Mouse (Mus musculus) gastrocnemius, postnatal 25 days (tissue): ENCODE data around the gene Clnk. TPM values are rescaled to one million over a fixed set of nuclear protein-coding genes. Genes with fewer than 3 reads are reported as not detected.

ENCODE experiments used
- DNase-seq: peaks from one replicate; pipeline ENCODE4 v3.0.0; 2022
- total RNA-seq, 2 experiments: library from RNA; stranded (reverse); gene quantifications; 1 replicate in 1 of 2; 2 replicates in 1 of 2; pipeline ENCODE4 v1.2.3; 2021

Gene Clnk
- total RNA-seq, 2 experiments from 2014 or later: not detected

DNA sequence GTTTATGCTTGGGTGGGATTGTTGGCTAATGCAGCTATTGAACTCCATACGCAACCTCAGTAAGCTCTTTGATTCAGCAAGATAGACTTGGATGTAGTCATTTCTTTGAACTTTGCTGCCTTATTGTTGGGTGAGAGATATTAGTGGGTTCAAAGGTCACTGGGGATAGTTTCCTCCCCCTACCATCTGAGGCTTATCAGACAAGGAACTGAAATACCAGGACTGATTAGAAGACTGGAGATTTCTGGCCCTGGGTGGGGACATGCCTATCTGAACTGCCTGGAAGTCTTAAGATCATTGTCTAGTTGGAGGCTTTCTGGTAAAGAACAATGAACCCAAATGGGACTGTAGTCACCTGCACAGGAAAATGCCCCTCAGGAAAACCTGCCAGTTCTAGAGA, 26.4 kb downstream of the Clnk start:
- DNase-seq: no peak

DNA sequence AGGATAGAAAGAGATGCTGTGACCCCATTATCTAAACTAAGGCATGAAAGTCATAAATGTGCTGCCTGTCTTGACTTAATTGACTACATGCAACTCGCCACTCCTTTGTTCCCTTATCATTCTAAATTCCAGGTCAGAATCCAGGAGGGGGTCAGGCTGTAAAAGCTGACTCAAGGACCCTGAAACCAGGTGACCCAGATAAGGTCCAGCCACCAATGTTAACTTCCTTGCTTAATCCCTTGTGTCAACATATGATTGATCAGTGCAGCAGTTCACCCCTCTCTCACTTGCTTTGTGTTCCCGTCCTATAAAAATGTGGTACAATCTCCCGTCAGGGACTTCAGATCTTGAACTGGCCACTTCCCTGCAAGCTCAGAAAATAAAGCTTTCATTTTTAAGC, 31.1 kb downstream of the Clnk start:
- DNase-seq: no peak

DNA sequence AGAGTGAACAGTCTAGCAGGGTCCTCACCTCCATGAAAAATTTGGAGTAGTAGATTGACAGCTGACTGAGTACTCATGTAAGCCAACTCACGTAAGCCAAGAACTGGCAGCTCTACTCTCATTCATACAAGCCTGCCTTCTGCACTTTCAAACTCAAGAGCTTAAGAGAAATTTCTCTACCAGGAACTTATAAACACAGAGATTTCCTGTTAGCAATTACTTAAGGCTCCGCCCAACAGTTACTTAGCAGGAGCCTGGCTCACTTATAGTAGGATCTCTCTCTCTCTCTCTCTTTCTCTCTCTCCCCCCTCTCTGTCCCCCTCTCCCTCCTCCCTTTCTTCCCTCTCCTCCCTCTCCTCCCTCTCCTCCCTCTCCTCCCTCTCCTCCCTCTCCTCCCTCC, 32.3 kb downstream of the Clnk start:
- DNase-seq: no peak

DNA sequence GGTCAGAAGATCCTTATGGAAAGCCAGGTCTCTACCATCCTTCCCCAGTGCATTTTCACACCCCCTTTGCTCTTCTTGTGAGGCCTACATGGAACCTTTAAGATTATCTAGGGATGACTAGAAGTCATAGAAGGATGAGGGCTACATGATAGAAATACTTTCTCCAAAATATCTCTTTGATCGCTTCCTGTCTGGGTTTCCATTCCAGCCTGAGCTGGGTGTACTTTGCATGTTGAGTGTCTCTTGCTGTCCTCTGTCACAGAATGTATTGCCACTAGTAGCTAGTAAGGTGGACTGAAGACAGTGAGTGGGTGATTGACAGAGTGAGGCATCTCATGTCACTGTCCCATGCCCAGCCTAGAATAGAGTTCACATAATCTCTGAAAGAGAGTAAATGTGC, 36.6 kb downstream of the Clnk start:
- DNase-seq: no peak

DNA sequence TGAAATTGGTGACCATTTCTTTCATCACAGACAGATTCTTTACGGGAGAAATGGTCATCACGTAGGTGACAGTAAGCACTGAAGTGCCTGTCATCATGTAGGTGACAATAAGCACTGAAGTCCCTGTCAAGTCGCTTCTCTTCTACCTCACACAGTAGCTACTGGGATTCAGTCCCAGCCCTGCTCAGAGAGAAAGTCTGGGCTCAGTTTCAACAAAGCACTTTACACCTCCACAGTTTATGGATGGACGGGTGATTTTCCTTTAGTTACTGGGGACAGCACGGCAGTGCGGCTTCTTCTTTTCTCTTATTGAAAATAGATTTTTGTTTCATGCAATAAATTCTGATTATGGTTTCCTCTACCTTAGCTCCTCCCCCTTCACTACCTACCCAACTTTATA, 49.3 kb downstream of the Clnk start:
- no peak for DNase-seq

DNA sequence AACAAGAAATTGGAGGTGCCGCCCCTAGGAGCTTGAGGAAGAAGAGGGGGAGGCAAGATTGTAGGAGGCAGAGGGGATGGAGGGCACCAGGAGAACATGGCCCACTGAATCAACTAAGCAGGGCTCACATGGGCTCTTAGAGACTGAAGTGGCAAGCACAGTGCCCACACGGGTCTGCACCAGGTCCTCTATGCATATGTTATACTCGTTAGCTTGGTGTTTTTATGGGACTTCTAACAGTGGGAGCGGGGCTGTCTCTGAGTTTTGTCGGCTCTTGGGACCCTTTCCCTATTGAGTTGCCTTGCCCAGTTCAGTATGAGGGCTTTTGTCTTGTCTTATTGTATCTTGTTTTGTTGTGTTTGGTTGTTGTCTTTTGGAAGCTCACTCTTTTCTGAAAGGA, 50.0 kb downstream of the Clnk start:
- DNase-seq: no peak

DNA sequence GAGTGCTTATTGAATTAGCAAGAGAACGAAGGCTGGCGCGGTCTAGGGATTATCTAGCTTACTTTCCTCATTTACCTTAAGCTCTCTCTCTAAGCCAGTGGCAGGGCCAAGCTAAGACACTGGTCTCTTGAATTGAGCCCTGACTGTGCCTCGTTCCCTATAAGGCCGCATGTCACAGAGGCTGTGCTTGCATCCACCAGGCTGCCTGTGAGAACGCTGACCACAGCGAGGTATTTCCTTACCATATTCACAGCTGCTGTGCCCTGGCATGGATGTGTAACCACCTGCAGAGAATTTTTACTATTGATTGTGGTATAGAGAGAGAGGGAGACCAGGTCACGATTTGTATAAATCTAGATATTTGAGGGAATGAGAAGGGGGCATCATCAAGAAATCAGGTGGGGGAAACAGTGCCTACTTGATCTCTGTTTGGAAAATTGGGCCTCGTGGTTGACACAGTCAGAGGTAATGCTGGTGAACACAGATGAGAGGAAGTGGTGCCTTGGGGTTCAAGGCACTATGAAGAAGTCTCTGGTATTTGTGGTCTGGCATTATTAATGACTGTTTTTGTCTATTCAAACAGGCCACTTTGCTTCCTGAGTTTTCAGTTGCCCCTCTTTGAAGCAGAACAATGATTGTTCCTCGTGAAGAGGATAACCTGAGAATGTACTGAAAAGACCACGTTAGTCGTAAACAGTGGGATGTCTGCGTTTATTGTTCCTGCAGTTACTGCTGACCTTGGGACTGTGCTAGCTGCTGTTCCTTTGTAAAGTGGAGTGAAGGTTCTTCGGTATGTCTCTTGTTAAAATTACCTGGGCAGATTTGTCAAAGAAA, 52.3 kb downstream of the Clnk start:
- DNase-seq: no peak

DNA sequence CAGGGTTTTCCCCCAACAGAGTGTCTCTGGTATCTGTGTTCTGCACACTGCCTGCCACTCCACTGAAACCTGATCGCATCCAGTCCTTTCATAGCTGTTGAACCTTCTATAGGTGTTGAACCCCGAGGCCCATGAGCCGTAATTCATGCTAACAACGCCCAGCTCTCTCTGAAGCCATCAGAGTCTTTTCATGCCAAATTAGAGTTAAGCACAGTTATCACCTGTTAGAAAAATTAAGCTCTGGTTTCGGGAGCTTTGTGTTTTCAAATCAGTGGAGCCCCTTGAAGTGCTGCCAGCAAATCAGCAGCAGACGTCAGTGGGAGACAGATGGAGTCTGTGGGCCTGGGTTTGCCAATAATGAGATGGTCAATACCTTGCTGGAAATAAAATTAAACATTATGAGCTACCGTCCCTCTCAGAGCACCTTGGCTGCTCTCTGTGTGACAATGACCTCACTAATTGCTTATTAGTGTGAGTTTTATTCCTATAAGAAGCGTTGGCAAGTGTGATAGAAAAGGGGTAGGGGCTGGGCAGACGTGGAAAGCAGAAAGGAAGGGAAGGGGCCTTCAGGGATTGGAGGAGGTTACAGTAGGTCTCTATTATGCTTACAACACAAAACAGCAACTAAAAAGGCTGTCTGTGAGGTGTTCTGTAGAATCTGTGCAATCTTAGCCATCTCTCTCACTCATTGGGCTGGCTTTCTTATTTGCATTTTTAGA, 63.1 kb downstream of the Clnk start:
- DNase-seq: no peak

DNA sequence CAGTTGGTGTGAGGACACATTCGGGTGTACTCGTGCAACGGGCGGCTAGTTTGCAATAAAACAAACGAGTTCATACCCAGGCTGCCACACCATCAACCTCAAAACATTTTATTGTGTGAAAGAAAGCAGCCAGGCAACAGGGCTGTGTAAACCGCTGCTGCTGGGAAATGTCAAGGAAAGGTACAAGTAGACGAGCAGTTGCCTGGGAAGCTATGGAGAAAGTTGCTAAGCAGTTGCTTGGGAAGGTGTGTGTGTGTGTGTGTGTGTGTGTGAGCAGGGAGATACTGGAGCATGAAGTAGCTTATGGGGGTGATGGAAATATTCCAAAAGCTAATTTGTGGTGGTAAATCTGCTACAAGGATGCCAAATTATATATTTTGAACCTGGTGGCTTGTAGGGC, 63.7 kb downstream of the Clnk start:
- DNase-seq: no peak

DNA sequence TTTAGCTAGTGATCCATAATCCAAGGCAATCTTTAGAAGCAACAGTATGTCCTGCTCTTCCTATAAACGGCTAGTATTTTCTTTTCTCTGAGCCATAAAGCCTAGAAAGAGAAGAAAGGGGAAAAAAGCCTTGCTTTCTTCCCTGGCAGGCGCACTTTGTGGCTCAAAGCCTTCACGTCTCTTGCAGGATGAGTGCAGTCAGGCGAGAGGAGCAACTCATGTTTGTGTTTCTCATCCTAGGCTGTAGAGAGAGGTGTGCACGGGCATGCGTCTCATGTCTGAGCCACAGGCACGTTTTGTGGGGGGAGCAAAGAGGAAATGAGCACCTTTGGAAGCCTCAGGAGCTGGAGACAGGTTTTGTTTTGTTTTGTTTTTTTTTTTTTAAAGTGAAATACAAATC, 64.2 kb downstream of the Clnk start:
- DNase-seq: no peak

DNA sequence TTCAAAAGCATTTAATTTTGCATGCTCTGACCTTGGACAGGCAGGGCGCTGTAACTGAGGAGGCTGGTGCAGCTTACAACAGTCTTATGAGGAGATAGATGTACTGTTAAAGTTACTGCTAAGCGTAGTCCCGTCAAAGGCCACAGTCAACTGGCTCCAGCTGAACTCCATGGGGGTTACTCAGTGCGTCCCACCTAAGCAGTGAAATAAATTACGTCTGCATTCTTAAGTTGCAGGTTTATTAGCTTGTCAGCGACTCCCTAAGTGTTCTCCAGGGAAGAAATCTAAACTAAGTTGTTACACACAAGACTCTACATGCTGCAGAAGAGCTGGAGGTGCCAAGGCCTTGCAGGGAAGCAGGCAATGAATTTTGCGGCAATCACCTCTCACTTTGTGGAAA, 77.7 kb downstream of the Clnk start:
- no peak for DNase-seq

DNA sequence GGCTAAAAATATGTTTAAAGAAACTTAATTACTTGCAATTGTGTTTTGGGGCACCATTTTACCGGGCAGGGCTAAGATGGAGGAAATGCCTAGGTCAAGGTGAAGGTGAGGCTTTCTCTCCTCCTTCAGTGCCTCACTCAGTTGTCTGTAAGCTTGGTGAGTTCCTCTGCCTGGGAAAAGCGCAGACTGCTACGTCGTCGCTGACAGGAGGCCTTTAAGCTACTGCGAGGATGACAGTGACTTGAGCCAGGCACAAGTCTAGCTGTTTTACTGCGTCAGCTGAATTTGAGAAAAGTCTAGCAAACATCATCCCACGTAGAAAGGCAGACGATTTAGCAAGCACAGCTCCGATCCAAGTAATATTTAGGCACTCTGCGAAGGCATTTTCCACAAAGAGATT, 81.5 kb downstream of the Clnk start:
- no peak for DNase-seq

DNA sequence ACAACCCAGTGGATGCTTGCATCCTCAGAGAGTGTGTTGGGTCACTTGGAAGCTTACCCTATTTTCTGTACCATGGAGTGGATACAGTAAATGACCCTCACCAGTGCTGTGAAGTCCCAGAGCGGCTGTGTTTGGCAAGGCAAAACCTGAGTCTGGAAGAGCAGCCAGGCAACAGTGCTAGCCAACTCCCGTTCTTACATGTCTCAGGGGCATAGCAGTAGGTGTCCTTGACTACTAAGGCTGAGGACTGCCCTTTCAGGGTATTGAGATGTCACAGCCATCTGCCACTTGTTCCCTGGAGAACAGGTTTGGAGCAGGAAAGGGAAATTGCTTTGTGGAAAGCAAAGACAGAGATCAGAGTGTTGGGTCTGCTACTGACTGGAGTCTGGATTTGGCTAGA, 85.5 kb downstream of the Clnk start:
- DNase-seq: no peak

DNA sequence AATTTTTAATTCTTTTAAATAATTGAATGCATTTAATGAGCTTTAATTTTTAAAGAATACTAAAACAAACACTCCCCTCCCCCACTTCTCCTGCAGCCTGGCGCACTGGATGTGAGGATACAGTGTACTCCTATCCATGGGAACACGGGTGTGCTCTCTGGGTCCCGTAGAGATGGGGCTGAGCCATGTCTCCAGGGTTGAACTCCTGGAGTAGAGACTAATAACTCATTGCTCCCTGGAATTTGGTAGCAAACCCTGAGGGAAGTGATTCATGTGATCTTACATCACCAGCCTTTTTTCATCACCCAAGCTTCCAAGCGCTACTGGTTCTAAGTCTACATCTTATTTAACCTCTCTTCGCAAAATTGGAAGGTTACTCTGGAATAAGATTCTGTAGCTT, 87.8 kb downstream of the Clnk start:
- DNase-seq: no peak

DNA sequence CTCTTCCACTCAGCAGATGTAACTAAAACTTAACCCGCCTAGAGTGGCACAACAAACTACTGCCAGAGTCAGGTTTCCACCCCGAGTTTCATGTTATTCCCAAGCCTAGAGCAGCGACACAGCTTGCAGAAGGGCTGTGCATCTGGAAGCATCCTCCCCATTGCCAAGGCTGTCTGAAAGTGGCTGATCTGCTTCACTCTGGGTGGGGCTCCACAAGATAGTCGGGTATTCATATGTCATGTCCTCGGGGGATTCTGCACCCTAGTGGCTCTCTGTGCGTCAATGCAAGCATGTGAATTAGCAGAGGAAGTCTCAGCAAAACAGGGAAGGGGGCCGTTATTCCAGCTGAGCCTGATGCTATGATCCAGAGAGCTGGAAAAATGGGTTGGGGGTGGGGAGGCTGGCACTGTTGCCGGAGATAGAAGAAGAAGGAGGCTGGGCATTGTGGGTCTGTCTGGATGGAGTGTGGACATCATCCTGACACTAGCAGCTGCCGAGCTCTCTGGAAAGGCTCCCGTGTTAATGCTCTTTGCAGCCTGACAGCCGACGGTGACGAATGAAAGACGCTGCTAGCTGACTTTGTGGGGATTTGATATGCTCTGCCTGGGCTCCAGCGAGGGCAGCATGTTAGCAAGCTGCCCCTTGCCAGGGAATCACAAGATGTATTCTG, 88.6 kb downstream of the Clnk start:
- DNase-seq: no peak

DNA sequence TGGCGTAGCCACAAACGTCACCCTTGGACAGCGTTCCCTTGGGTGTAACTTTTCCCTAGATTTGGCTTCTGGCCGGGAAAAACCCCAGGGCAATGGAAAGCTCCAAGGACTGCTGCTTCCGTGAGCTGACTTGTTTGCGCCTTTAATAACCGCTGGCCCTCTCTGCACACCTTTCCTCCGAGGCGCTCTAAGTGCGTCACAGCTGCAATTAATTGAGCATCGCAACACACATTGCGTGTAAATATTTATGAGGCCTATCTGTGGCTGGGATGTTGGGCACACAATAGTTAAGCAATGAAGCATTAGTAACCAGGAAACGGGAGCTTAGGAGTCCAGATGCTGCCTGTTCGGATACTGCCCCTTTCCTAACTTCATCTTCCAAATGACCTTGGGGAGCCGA, 90.5 kb downstream of the Clnk start:
- DNase-seq: no peak

DNA sequence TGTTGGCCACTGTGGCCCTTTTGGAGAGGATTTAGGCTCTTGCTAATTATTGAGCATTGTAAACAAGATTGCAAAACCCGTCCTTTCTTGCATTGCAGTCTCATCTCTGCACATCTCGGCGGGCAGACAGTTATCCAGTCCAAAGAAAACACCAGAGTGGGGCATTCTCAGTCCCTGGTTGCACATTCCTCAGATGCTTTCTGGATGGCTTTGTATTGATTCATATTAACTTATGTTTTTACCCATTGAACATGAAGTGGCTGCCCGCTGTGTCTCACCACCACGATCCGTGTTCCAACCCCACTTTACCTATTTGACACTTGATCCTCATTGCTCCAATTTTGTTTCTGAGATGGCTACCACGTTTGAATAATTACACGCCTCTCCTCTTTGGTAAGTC, 90.9 kb downstream of the Clnk start:
- no peak for DNase-seq

DNA sequence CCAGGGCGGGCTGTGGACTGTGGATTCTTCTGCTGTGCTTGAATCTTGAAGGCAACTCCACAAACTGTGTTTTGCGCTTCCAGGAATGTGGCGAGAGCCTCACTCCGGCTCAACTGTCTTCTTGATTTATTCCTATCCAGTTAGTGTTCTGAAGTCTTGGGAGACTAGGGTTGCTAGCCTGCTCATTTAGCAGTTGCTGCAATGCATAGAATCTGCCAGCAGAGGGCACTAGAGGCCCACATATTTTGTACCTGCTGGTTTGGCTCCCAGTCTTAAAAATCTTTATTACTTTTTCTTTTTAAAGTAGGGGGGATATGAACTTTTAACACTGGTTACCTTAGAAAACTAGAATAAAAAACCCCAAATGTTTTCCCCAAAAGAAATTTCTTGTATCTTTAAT, 94.8 kb downstream of the Clnk start:
- DNase-seq: no peak

DNA sequence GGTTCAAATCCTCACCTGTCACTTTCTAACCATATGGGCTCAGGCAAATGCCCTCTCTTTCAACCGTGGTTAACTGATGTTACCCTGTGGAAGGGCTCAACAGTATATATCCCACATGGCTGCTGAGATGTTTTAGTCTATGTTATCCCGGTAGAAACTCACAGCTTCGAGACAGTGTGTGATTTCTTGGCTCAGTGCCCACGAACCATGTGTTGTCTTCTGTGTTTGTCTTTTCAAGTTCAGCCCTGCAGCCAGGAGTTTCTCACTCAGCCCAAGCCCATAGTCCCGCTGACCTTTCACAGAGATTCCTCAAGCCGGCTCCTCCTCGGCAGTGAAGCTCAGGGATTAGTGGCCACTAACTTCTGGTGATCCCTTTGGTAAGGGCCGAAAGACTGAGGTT, 96.0 kb downstream of the Clnk start:
- DNase-seq: no peak

DNA sequence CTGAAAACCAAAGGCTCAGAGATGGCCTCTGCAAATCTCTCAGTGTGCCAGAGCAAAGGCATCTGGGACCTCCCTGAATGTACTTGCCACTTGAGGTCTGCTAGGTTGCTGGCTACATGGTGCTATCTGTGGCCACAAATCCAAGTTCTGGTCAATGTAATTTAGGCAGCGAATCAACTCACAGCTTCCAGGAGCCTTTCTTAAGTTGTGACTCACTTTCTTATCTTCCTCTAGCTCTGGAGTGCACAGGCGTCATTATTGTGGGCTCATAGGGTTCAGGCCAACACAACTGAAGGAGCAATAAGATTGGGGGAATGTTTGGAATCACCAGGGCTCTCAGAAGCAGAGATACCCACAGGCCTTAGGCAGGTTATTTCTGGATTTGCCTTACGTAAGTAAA, 96.6 kb downstream of the Clnk start:
- DNase-seq: no peak

DNA sequence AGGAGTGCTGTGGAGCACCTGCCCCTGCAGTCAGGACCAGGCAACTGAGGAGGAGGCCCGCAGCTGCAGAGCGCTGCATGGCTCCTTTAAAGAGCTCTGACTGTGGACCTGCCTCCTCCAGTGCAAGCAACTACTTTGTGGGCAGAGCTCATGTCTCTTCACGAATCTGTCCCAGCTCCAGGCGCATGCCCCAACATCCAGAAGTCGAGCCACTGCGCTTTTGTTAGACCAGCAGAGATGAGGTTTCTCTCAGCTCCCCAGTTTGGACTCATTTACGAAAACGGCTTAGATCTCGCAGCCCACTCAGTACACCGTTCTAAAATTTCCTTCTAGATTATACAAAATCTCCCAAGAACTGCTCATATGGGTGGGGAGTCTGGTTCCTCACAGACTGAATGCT, 101.1 kb downstream of the Clnk start:
- DNase-seq: no peak

DNA sequence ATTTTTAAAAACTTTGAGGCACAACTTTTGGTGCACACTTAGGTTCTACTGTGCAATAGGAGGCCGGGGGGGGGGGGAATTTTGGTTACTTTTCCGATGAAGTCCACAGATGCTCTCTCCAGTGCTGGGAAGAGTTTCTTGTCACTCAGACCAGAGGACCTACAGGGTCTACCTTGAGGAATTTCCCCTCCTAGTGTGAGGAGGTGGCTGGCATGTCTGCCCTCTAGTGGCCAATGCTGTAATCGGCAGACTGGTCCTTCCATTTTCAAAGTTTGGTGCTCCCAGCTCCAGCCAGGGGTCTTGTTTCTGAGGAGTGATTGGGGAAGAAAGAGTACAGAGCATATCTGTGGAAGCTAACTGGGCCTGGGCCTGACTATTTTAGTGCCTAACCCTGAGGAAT, 121.7 kb downstream of the Clnk start:
- DNase-seq: no peak

DNA sequence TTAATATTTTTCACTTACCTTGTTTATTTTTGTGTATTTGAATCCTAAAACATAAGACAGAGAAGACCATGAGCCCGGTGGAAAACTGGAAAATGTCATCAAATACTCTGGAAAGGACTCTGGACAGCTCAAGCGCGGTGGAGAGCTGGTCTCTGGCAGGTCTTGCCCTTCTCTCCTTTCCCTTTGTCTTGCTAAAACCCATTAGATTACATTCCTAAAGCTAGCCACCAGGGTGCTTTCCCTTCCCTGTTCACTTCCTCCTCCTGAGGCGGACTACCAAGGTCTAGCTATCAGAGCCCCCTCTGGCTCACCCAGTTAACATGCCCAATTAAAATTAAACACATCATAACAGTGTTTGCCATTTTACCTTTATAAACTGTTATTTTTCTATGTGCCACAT, 123.9 kb downstream of the Clnk start:
- no peak for DNase-seq
